Mouse (Mus musculus): ENCODE data around the gene Ptpn13. TPM values are rescaled to one million over a fixed set of nuclear protein-coding genes. Genes with fewer than 3 reads are reported as not detected.

Gene Ptpn13
- polyA plus RNA-seq, 1 experiment from 2014 or later, result 16.4 TPM

- H3K27me3 ChIP-seq (ENCODE audit: control insufficient read depth, insufficient read depth, low read length), result no peaks in the 10 kb centered on the region
- no peaks in the 10 kb centered on the region for H3K9me3 ChIP-seq (ENCODE audit: control insufficient read depth, low read length)
- H3K4me1 ChIP-seq (ENCODE audit: control insufficient read depth, insufficient read depth, low read length), result no peaks in the 10 kb centered on the region
- H3K36me3 ChIP-seq (ENCODE audit: control insufficient read depth, insufficient read depth, low read length), result no peaks in the 10 kb centered on the region
- 94% methylated on average over 10 of the region's 10 CpGs for WGBS
- DNase-seq (ENCODE audit: low spot score) (no peak), ATAC-seq (ENCODE audit: insufficient read depth, low FRiP score, low TSS enrichment) (no peak)
- no peak overlapping the region for H3K27ac ChIP-seq (ENCODE audit: low read depth, low read length)
- no peak overlapping the region for H3K4me2 ChIP-seq (ENCODE audit: low read depth)
- no peak overlapping the region for H3K9ac ChIP-seq (ENCODE audit: low read length)
- no peak overlapping the region for H3K4me3 ChIP-seq (ENCODE audit: low read depth, low read length)
Observed at GRCm38 (mm10) chr5:103610856-103611472, 186.0 kb downstream of the Ptpn13 start.

- no peak for ATAC-seq (ENCODE audit: insufficient read depth, low FRiP score, low TSS enrichment)
- no peak for DNase-seq (ENCODE audit: low spot score)
- no peak overlapping the region for H3K27ac ChIP-seq (ENCODE audit: low read depth, low read length)
- H3K9ac ChIP-seq (ENCODE audit: low read length), result no peak overlapping the region
- 86% methylated on average over 7 of the region's 7 CpGs for WGBS
- no peaks in the 10 kb centered on the region for H3K27me3 ChIP-seq (ENCODE audit: control insufficient read depth, insufficient read depth, low read length)
- H3K4me1 ChIP-seq (ENCODE audit: control insufficient read depth, insufficient read depth, low read length), result no peaks in the 10 kb centered on the region
- H3K4me2 ChIP-seq (ENCODE audit: low read depth), result no peak overlapping the region
- H3K9me3 ChIP-seq (ENCODE audit: control insufficient read depth, low read length), result no peaks in the 10 kb centered on the region
- H3K4me3 ChIP-seq (ENCODE audit: low read depth, low read length), result no peak overlapping the region
- H3K36me3 ChIP-seq (ENCODE audit: control insufficient read depth, insufficient read depth, low read length), result no peaks in the 10 kb centered on the region
Observed at GRCm38 (mm10) chr5:103612316-103612715, 187.3 kb downstream of the Ptpn13 start.

GRCm38 (mm10) chr5:103614356-103614755 lies 189.4 kb downstream of the Ptpn13 start:
- 87% methylated on average over 7 of the region's 7 CpGs for WGBS
- Histone ChIP-seq H3K27ac (ENCODE audit: low read depth, low read length) (no peak overlapping the region), H3K4me2 (ENCODE audit: low read depth) (no peak overlapping the region), H3K9me3 (ENCODE audit: control insufficient read depth, low read length) (no peaks in the 10 kb centered on the region), H3K4me3 (ENCODE audit: low read depth, low read length) (no peak overlapping the region), H3K27me3 (ENCODE audit: control insufficient read depth, insufficient read depth, low read length) (no peaks in the 10 kb centered on the region), H3K9ac (ENCODE audit: low read length) (no peak overlapping the region), H3K4me1 (ENCODE audit: control insufficient read depth, insufficient read depth, low read length) (no peaks in the 10 kb centered on the region), H3K36me3 (ENCODE audit: control insufficient read depth, insufficient read depth, low read length) (no peaks in the 10 kb centered on the region)
- no peak for DNase-seq (ENCODE audit: low spot score)
- no peak for ATAC-seq (ENCODE audit: insufficient read depth, low FRiP score, low TSS enrichment)

GRCm38 (mm10) chr5:103617191-103617590 lies 192.2 kb downstream of the Ptpn13 start:
- Histone ChIP-seq H3K4me2 (ENCODE audit: low read depth) (no peak overlapping the region), H3K27ac (ENCODE audit: low read depth, low read length) (no peak overlapping the region), H3K27me3 (ENCODE audit: control insufficient read depth, insufficient read depth, low read length) (no peaks in the 10 kb centered on the region), H3K9ac (ENCODE audit: low read length) (no peak overlapping the region), H3K36me3 (ENCODE audit: control insufficient read depth, insufficient read depth, low read length) (no peaks in the 10 kb centered on the region), H3K4me3 (ENCODE audit: low read depth, low read length) (no peak overlapping the region), H3K9me3 (ENCODE audit: control insufficient read depth, low read length) (no peaks in the 10 kb centered on the region), H3K4me1 (ENCODE audit: control insufficient read depth, insufficient read depth, low read length) (no peaks in the 10 kb centered on the region)
- DNase-seq (ENCODE audit: low spot score) (no peak), ATAC-seq (ENCODE audit: insufficient read depth, low FRiP score, low TSS enrichment) (no peak)
- 71% methylated on average over 9 of the region's 9 CpGs for WGBS

- no peak overlapping the region for H3K27ac ChIP-seq (ENCODE audit: low read depth, low read length)
- H3K4me3 ChIP-seq (ENCODE audit: low read depth, low read length), result no peak overlapping the region
- H3K36me3 ChIP-seq (ENCODE audit: control insufficient read depth, insufficient read depth, low read length), result no peaks in the 10 kb centered on the region
- WGBS, result 80% methylated on average over 12 of the region's 12 CpGs
- H3K4me1 ChIP-seq (ENCODE audit: control insufficient read depth, insufficient read depth, low read length), result no peaks in the 10 kb centered on the region
- H3K9me3 ChIP-seq (ENCODE audit: control insufficient read depth, low read length), result no peaks in the 10 kb centered on the region
- no peaks in the 10 kb centered on the region for H3K27me3 ChIP-seq (ENCODE audit: control insufficient read depth, insufficient read depth, low read length)
- DNase-seq (ENCODE audit: low spot score) (no peak), ATAC-seq (ENCODE audit: insufficient read depth, low FRiP score, low TSS enrichment) (no peak)
- no peak overlapping the region for H3K4me2 ChIP-seq (ENCODE audit: low read depth)
- H3K9ac ChIP-seq (ENCODE audit: low read length), result no peak overlapping the region
Observed at GRCm38 (mm10) chr5:103620301-103620973, 195.4 kb downstream of the Ptpn13 start.

GRCm38 (mm10) chr5:103622321-103622720 lies 197.3 kb downstream of the Ptpn13 start:
- 91% methylated on average over 5 of the region's 5 CpGs for WGBS
- ATAC-seq (ENCODE audit: insufficient read depth, low FRiP score, low TSS enrichment), result no peak
- Histone ChIP-seq H3K9ac (ENCODE audit: low read length) (no peak overlapping the region), H3K27me3 (ENCODE audit: control insufficient read depth, insufficient read depth, low read length) (no peaks in the 10 kb centered on the region), H3K9me3 (ENCODE audit: control insufficient read depth, low read length) (no peaks in the 10 kb centered on the region), H3K27ac (ENCODE audit: low read depth, low read length) (no peak overlapping the region), H3K4me1 (ENCODE audit: control insufficient read depth, insufficient read depth, low read length) (no peaks in the 10 kb centered on the region), H3K4me3 (ENCODE audit: low read depth, low read length) (no peak overlapping the region), H3K36me3 (ENCODE audit: control insufficient read depth, insufficient read depth, low read length) (no peaks in the 10 kb centered on the region), H3K4me2 (ENCODE audit: low read depth) (no peak overlapping the region)
- no peak for DNase-seq (ENCODE audit: low spot score)

GRCm38 (mm10) chr5:103624831-103625230 lies 199.8 kb downstream of the Ptpn13 start:
- Histone ChIP-seq H3K27me3 (ENCODE audit: control insufficient read depth, insufficient read depth, low read length) (no peaks in the 10 kb centered on the region), H3K4me1 (ENCODE audit: control insufficient read depth, insufficient read depth, low read length) (no peaks in the 10 kb centered on the region), H3K4me2 (ENCODE audit: low read depth) (no peak overlapping the region), H3K36me3 (ENCODE audit: control insufficient read depth, insufficient read depth, low read length) (no peaks in the 10 kb centered on the region), H3K4me3 (ENCODE audit: low read depth, low read length) (no peak overlapping the region), H3K9me3 (ENCODE audit: control insufficient read depth, low read length) (no peaks in the 10 kb centered on the region), H3K9ac (ENCODE audit: low read length) (no peak overlapping the region), H3K27ac (ENCODE audit: low read depth, low read length) (no peak overlapping the region)
- WGBS, result 92% methylated on average over 5 of the region's 5 CpGs
- ATAC-seq (ENCODE audit: insufficient read depth, low FRiP score, low TSS enrichment) (no peak), DNase-seq (ENCODE audit: low spot score) (no peak)

- ATAC-seq (ENCODE audit: insufficient read depth, low FRiP score, low TSS enrichment) (no peak), DNase-seq (ENCODE audit: low spot score) (no peak)
- Histone ChIP-seq H3K27me3 (ENCODE audit: control insufficient read depth, insufficient read depth, low read length) (no peaks in the 10 kb centered on the region), H3K27ac (ENCODE audit: low read depth, low read length) (no peak overlapping the region), H3K4me3 (ENCODE audit: low read depth, low read length) (no peak overlapping the region), H3K9ac (ENCODE audit: low read length) (no peak overlapping the region), H3K4me2 (ENCODE audit: low read depth) (no peak overlapping the region), H3K9me3 (ENCODE audit: control insufficient read depth, low read length) (no peaks in the 10 kb centered on the region), H3K4me1 (ENCODE audit: control insufficient read depth, insufficient read depth, low read length) (no peaks in the 10 kb centered on the region), H3K36me3 (ENCODE audit: control insufficient read depth, insufficient read depth, low read length) (no peaks in the 10 kb centered on the region)
- 84% methylated on average over 6 of the region's 6 CpGs for WGBS
Observed at GRCm38 (mm10) chr5:103628499-103628898, 203.5 kb downstream of the Ptpn13 start.

GRCm38 (mm10) chr5:103629111-103629764 lies 204.2 kb downstream of the Ptpn13 start, which contains the start of gene Slc10a6:
TSS of gene Slc10a6 (minus strand) at chr5:103629403.
- no peak within 1 kb of the TSS for H3K4me3 ChIP-seq (ENCODE audit: low read depth, low read length)
- no peak within 1 kb of the TSS for H3K9ac ChIP-seq (ENCODE audit: low read length)
- no peaks in the 10 kb centered on the region for H3K36me3 ChIP-seq (ENCODE audit: control insufficient read depth, insufficient read depth, low read length)
- H3K4me1 ChIP-seq (ENCODE audit: control insufficient read depth, insufficient read depth, low read length), result no peaks in the 10 kb centered on the region
- no peak for ATAC-seq (ENCODE audit: insufficient read depth, low FRiP score, low TSS enrichment)
- H3K4me2 ChIP-seq (ENCODE audit: low read depth), result no peak within 1 kb of the TSS
- no peak within 1 kb of the TSS for H3K27ac ChIP-seq (ENCODE audit: low read depth, low read length)
- no peak for DNase-seq (ENCODE audit: low spot score)
- no peaks in the 10 kb centered on the region for H3K27me3 ChIP-seq (ENCODE audit: control insufficient read depth, insufficient read depth, low read length)
- WGBS, result 80% methylated on average over 17 of the region's 17 CpGs
- no peaks in the 10 kb centered on the region for H3K9me3 ChIP-seq (ENCODE audit: control insufficient read depth, low read length)
